Mouse (Mus musculus): Measurements from ENCODE around the gene Myo7a. TPM values are rescaled to one million over a fixed set of nuclear protein-coding genes. Genes with fewer than 3 reads are reported as not detected.

Myo7a gene
- total RNA-seq, 2 experiments from 2014 or later, result 2.8 to 12.7 TPM

GRCm38 (mm10) chr7:98104481-98105435, 14.6 kb downstream of the Myo7a start:
- no peak for ATAC-seq (replicated peaks; ENCODE audit: low FRiP score, poor library complexity, severe bottlenecking)

- ATAC-seq (replicated peaks; ENCODE audit: low FRiP score, poor library complexity, severe bottlenecking), result no peak
These were observed 15.4 kb downstream of the Myo7a start for GRCm38 (mm10) chr7:98103942-98104292.

- ATAC-seq (replicated peaks; ENCODE audit: low FRiP score, poor library complexity, severe bottlenecking), result peak; percentile 63
These were observed 16.1 kb downstream of the Myo7a start for GRCm38 (mm10) chr7:98103002-98103941.

GRCm38 (mm10) chr7:98102488-98102887, 16.8 kb downstream of the Myo7a start:
- no peak for ATAC-seq (replicated peaks; ENCODE audit: low FRiP score, poor library complexity, severe bottlenecking)

- no peak for ATAC-seq (replicated peaks; ENCODE audit: low FRiP score, poor library complexity, severe bottlenecking)
These were observed 21.8 kb downstream of the Myo7a start for GRCm38 (mm10) chr7:98097557-98097956.

GRCm38 (mm10) chr7:98095852-98096251, 23.5 kb downstream of the Myo7a start:
- no peak for ATAC-seq (replicated peaks; ENCODE audit: low FRiP score, poor library complexity, severe bottlenecking)

- no peak for ATAC-seq (replicated peaks; ENCODE audit: low FRiP score, poor library complexity, severe bottlenecking)
These were observed 33.0 kb downstream of the Myo7a start for GRCm38 (mm10) chr7:98086346-98086745.

- no peak for ATAC-seq (replicated peaks; ENCODE audit: low FRiP score, poor library complexity, severe bottlenecking)
These were observed 34.0 kb downstream of the Myo7a start for GRCm38 (mm10) chr7:98085314-98085713.

GRCm38 (mm10) chr7:98084541-98085293, 34.6 kb downstream of the Myo7a start:
- no peak for ATAC-seq (replicated peaks; ENCODE audit: low FRiP score, poor library complexity, severe bottlenecking)

- ATAC-seq (replicated peaks; ENCODE audit: low FRiP score, poor library complexity, severe bottlenecking), result no peak
These were observed 36.9 kb downstream of the Myo7a start for GRCm38 (mm10) chr7:98082376-98082775.

- no peak for ATAC-seq (replicated peaks; ENCODE audit: low FRiP score, poor library complexity, severe bottlenecking)
These were observed 41.9 kb downstream of the Myo7a start for GRCm38 (mm10) chr7:98077453-98077852.

- peak; percentile 66 for ATAC-seq (replicated peaks; ENCODE audit: low FRiP score, poor library complexity, severe bottlenecking)
These were observed 47.7 kb downstream of the Myo7a start for GRCm38 (mm10) chr7:98071620-98072019.

- no peak for ATAC-seq (replicated peaks; ENCODE audit: low FRiP score, poor library complexity, severe bottlenecking)
These were observed 53.1 kb downstream of the Myo7a start for GRCm38 (mm10) chr7:98066229-98066628.

- no peak for ATAC-seq (replicated peaks; ENCODE audit: low FRiP score, poor library complexity, severe bottlenecking)
These were observed 64.4 kb downstream of the Myo7a start for GRCm38 (mm10) chr7:98054942-98055341.

GRCm38 (mm10) chr7:98054461-98054860, 64.9 kb downstream of the Myo7a start:
- ATAC-seq (replicated peaks; ENCODE audit: low FRiP score, poor library complexity, severe bottlenecking), result no peak

- no peak for ATAC-seq (replicated peaks; ENCODE audit: low FRiP score, poor library complexity, severe bottlenecking)
These were observed 67.3 kb downstream of the Myo7a start for GRCm38 (mm10) chr7:98051980-98052379.

GRCm38 (mm10) chr7:98048101-98048824, 71.1 kb downstream of the Myo7a start:
- no peak for ATAC-seq (replicated peaks; ENCODE audit: low FRiP score, poor library complexity, severe bottlenecking)

GRCm38 (mm10) chr7:98002617-98003016, 116.7 kb downstream of the Myo7a start:
- ATAC-seq (replicated peaks; ENCODE audit: low FRiP score, poor library complexity, severe bottlenecking), result no peak

Measured in erythroblast, adult 5-6 weeks (primary cell).